Mouse (Mus musculus) E14TG2a.4 (cell line): Measurements from ENCODE around the gene Amh.

ENCODE experiments used
- CTCF ChIP-seq: conservative IDR thresholded peaks from 2 replicates; pipeline ENCODE4 v1.5.1; 2014; ENCODE audit warnings: low read length
- NANOG ChIP-seq: IDR thresholded peaks from 2 replicates; pipeline ENCODE4 v1.6.1; 2014; ENCODE audit warnings: borderline replicate concordance, low read length, mixed read lengths
- POU5F1 ChIP-seq: IDR thresholded peaks from 2 replicates; pipeline ENCODE4 v1.6.1; 2014; ENCODE audit warnings: low read length, borderline replicate concordance

DNA sequence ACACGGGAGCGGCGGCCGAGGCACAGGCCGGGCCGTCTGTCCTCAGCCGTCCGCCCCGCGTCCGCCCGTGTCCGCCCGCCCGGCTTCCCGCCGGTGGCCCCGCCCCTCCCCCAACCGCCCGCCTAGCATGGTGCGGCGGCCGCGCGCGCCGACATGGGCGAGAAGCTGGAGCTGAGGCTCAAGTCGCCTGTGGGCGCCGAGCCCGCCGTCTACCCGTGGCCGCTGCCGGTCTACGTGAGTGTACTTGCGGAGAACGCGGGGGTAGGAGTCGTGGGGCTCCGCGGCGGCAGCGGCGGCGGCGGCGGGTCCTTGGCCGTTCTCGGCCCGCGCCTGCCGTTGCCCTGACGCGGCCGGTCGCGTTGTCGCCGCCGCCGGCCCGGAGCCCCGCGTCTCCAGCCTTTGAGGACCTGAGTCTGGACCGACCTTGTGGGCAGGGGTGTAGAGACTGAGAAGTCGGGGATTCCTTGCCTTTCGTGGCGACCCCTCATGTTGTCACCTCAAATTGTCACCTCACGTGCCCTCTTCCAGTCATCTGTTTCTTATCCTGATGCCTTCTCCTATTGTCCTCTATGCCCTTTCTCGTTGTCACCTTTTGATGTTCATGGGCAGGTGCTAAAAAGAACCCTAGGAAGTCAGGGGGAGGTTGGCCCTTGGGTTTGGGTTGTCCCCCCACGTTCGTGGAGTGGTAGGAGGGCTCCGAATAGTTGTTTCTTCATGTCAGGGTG lies 49.6 kb upstream of the Amh start:
- no peak for TF ChIP-seq CTCF
- TF ChIP-seq POU5F1 = no peak
- no peak for TF ChIP-seq NANOG
